Mouse (Mus musculus) myocyte (in vitro differentiated cells): ENCODE measurements around the gene Ccdc24.

Source experiments
- E2F4 ChIP-seq: IDR thresholded peaks from one replicate; pipeline ENCODE4 v1.6.1; 2011; ENCODE audit warnings: mild to moderate bottlenecking, control low read depth, moderate library complexity; ENCODE audit not compliant: insufficient read depth
- MAX ChIP-seq: IDR thresholded peaks from one replicate; pipeline ENCODE4 v1.6.1; 2011; ENCODE audit warnings: low read depth, mild to moderate bottlenecking, control low read depth
- MYOG ChIP-seq, 3 experiments: IDR thresholded peaks; one replicate each; pipeline ENCODE4 v1.6.1; 2011; ENCODE audit warnings: control low read depth in 2 of 3, low read depth in 2 of 3, mild to moderate bottlenecking in 2 of 3; ENCODE audit not compliant: insufficient read length in 2 of 3, control insufficient read depth in 1 of 3, insufficient read depth in 1 of 3
- POLR2A ChIP-seq: IDR thresholded peaks from one replicate; pipeline ENCODE4 v1.6.1; 2011; ENCODE audit warnings: low read depth, mild to moderate bottlenecking, control low read depth, moderate library complexity; ENCODE audit not compliant: insufficient read length
- TCF12 ChIP-seq: IDR thresholded peaks from one replicate; pipeline ENCODE4 v1.6.1; 2011; ENCODE audit warnings: mild to moderate bottlenecking, control low read depth; ENCODE audit not compliant: poor library complexity, insufficient read depth, severe bottlenecking
- TCF3 ChIP-seq: IDR thresholded peaks from one replicate; pipeline ENCODE4 v1.6.1; 2011; ENCODE audit warnings: low read depth, control low read depth; ENCODE audit not compliant: insufficient read length

- TF ChIP-seq POLR2A (no peak), MAX (no peak), TCF12 (no peak), E2F4 (no peak), TCF3 (no peak), MYOG (IDR thresholded peaks at IDR 0.05; ENCODE audit: control insufficient read depth in 1 of 3, insufficient read depth in 1 of 3, insufficient read length in 2 of 3, low read depth in 2 of 3) (no peak)
Observed at GRCm38 (mm10) chr4:117852152-117852868, 20.0 kb downstream of the Ccdc24 start.
